Mouse (Mus musculus) midbrain, embryonic 12.5 days (tissue): ENCODE data around the gene Tor3a. TPM values are rescaled to one million over a fixed set of nuclear protein-coding genes. Genes with fewer than 3 reads are reported as not detected.

Source experiments
- ATAC-seq: fragments of 200-750 bp; cut with Nextera tagmentation; 2 replicates; pipeline ENCODE4 v1.8.0; 2017; ENCODE audit warnings: low read depth, moderate TSS enrichment, moderate library complexity; ENCODE audit not compliant: low FRiP score
- H3K27ac ChIP-seq: fragments of 300-500 bp; sonication (generic); replicated peaks from 2 replicates; pipeline ENCODE4 v1.5.1; 2016; ENCODE audit warnings: mild to moderate bottlenecking
- H3K27me3 ChIP-seq: fragments of 300-500 bp; sonication (generic); 2 replicates; pipeline ENCODE4 v1.6.1; 2016; ENCODE audit warnings: mild to moderate bottlenecking
- H3K36me3 ChIP-seq: fragments of 300-500 bp; sonication (generic); 2 replicates; pipeline ENCODE4 v1.6.1; 2016
- H3K4me1 ChIP-seq: fragments of 300-500 bp; sonication (generic); 2 replicates; pipeline ENCODE4 v1.6.1; 2016
- H3K4me2 ChIP-seq: fragments of 300-500 bp; sonication (generic); replicated peaks from 2 replicates; pipeline ENCODE4 v1.6.1; 2016; ENCODE audit warnings: mild to moderate bottlenecking, moderate library complexity
- H3K4me3 ChIP-seq: fragments of 300-500 bp; sonication (generic); 2 replicates; pipeline ENCODE4 v1.5.1; 2016; ENCODE audit warnings: mild to moderate bottlenecking
- H3K9ac ChIP-seq: fragments of 300-500 bp; sonication (generic); replicated peaks from 2 replicates; pipeline ENCODE4 v1.6.1; 2016; ENCODE audit warnings: mild to moderate bottlenecking, moderate library complexity
- H3K9me3 ChIP-seq: fragments of 300-500 bp; sonication (generic); 2 replicates; pipeline ENCODE4 v1.6.1; 2016; ENCODE audit warnings: mild to moderate bottlenecking
- WGBS: fragments of 180-500 bp; shearing (Covaris S2); methylation state at CpG from one replicate; pipeline ENCODE4 v1.1.7; 2016; 5-methylcytosine and 5-hydroxymethylcytosine counted together
- polyA plus RNA-seq: library from polyadenylated mRNA; unstranded; fragments of >200 nt; fragmentation: Nextera tagmentation; extraction: Ambion mirVana; gene quantifications from 2 replicates; pipeline ENCODE4 v1.2.1, GENCODE M21; 2016

The Tor3a gene
- polyA plus RNA-seq, 1 experiment from 2014 or later: 2.9 TPM

DNA sequence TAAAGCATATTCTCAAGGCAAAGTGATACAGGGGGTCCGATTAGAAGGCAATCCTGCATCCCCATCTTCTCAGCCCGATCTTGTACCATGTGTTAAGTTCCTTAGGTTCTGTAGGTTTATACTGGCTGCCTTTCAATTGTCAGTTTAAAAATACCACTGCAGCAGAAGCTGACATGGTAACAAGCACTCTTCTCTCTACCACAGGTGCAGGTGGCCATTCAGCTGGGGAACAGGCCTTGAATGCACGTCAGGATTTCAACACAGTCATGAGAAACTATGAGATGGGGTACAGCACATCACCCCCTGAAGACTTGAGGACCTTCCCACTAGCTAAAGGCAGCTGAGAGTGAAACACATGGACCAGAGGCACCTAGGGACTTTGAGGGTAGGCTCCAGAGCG lies 29.3 kb upstream of the Tor3a start:
- Histone ChIP-seq H3K9me3 (no peaks in the 10 kb centered on the region), H3K9ac (no peak overlapping the region), H3K27ac (no peak overlapping the region), H3K4me2 (no peak overlapping the region), H3K4me1 (no peaks in the 10 kb centered on the region), H3K27me3 (no peaks in the 10 kb centered on the region), H3K36me3 (peaks cover 53% of the 10 kb centered on the region), H3K4me3 (no peak overlapping the region)
- no peak for ATAC-seq
- 89% methylated on average over 4 of the region's 4 CpGs for WGBS

DNA sequence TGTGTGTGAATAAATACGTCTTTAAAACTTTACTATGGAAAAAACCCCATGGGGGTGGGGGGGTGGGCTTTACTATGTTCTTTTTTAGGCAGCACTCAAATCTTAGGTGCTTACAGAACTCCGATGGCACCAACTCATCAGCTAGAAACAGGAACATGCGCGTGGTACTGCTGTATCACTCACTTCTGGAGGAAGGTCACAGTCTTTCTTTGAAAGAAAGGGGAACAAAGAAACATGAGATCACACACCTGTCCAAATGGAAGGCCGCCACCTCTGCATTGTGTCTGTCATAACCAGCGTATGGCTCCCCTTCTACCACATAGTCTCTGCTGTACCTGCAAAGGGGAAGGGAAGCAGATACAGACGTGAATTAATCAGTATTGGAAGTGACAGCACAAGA lies 28.0 kb upstream of the Tor3a start:
- Histone ChIP-seq H3K36me3 (peaks cover 64% of the 10 kb centered on the region), H3K4me1 (no peaks in the 10 kb centered on the region), H3K4me3 (no peak overlapping the region), H3K9ac (no peak overlapping the region), H3K27ac (no peak overlapping the region), H3K9me3 (no peaks in the 10 kb centered on the region), H3K27me3 (no peaks in the 10 kb centered on the region), H3K4me2 (no peak overlapping the region)
- WGBS: 89% methylated on average over 7 of the region's 7 CpGs
- ATAC-seq: no peak

DNA sequence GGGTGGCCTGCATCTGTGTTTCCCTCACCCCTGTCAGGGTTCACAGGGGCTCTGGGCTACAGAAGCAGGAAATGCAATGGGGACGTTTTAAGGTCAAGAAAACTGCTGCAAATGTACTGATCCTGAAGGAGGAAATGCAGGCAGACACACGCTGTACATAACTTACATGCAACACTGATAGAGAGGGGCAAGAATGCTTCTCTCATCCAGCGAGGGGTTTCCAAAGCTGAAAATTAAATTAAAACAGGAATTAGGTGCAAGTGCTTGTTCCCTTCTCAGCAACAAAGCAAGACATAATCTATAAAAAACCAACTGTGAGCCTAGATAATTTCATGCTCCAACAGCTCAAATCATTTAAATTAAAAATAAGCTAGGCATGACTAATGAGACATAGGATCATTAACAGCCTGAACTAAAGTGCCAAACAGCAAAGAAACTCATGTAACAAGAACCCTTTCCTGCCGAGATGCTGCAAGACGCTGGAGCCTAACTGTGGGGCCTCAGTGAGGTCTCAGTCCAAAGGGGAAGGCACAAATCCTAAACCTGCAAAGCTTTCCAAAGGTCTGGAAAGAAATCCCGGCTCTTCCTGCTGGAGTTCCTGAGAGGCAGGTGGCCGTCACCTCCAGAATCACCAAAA lies 12.0 kb upstream of the Tor3a start:
- Histone ChIP-seq H3K4me3 (no peak overlapping the region), H3K27ac (no peak overlapping the region)
- no peak for ATAC-seq

DNA sequence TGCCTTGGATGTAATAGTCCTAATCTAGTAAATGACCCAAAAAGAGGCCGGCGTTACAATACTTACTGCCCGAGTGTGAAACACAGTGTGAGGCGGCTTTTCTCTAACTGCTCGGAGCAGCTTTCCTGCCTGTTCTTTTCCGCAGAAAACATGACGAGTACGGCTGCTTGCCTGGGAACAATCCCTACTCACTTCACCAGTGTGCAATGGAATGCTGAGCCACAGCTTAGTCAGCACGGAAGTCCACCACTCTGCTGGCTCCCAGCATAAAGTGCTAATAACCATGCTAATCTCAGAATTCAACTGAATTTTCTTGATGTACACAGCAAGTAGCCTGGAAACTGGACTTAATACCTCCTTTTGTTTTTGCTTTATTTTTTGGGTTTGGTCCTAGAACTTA lies 5.4 kb upstream of the Tor3a start:
- no peak overlapping the region for H3K4me2 ChIP-seq
- no peak overlapping the region for H3K4me3 ChIP-seq
- H3K9me3 ChIP-seq: no peaks in the 10 kb centered on the region
- peaks cover 5% of the 10 kb centered on the region for H3K27me3 ChIP-seq
- H3K36me3 ChIP-seq: peaks cover 29% of the 10 kb centered on the region
- 77% methylated on average over 9 of the region's 9 CpGs for WGBS
- no peak overlapping the region for H3K27ac ChIP-seq
- no peak for ATAC-seq
- peaks cover 3% of the 10 kb centered on the region for H3K4me1 ChIP-seq
- no peak overlapping the region for H3K9ac ChIP-seq

More for the DNA sequence above, 12.0 kb upstream of the Tor3a start:
- no peak overlapping the region for H3K4me2 ChIP-seq
- no peaks in the 10 kb centered on the region for H3K27me3 ChIP-seq
- WGBS: 75% methylated on average over 7 of the region's 7 CpGs
- H3K9ac ChIP-seq: no peak overlapping the region
- H3K9me3 ChIP-seq: no peaks in the 10 kb centered on the region
- H3K36me3 ChIP-seq: peaks cover 60% of the 10 kb centered on the region
- H3K4me1 ChIP-seq: no peaks in the 10 kb centered on the region

DNA sequence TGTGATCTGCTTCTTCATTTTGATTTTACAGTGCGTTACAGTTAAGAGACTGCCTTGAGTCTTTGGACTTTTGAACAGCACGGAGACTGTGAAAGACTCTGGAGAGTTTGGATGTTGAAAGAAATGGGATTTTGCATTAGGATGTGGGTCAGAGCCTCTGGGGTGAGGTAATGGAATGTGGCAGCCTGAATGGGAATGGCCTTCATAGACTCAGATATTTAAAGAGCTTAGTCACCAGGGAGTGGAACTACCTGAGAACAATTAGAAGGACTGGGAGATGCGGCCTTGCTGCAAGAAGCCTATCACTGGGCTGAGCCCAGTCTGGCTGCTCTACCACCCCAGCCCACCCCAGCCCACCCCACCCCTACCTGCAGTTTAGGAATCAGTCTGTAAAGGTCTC lies 3.1 kb upstream of the Tor3a start:
- no peak overlapping the region for H3K4me2 ChIP-seq
- peaks cover 23% of the 10 kb centered on the region for H3K4me1 ChIP-seq
- peaks cover 15% of the 10 kb centered on the region for H3K36me3 ChIP-seq
- no peak overlapping the region for H3K4me3 ChIP-seq
- no peak overlapping the region for H3K9ac ChIP-seq
- H3K27me3 ChIP-seq: peaks cover 24% of the 10 kb centered on the region
- WGBS: 81% methylated on average over 3 of the region's 3 CpGs
- H3K9me3 ChIP-seq: no peaks in the 10 kb centered on the region
- ATAC-seq: no peak
- H3K27ac ChIP-seq: no peak overlapping the region

DNA sequence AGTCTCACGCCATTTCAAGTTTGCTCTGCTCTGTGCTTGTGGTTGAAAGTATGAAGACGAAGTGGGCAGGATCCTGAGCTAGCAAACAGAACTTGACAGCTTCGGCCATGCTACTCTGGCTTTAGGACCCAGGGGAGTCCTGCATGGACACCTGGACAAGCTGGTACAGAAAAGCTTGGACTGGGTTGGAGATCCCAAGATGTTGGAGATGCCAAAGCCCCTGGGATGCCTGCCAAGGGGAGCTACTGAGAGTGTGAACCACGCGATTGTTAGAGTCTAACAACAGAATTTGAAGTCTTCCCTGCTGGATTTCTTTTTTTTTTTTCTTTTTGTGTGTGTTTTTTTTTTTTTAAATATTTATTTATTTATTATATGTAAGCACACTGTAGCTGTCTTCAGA lies 2.4 kb upstream of the Tor3a start:
- Histone ChIP-seq H3K9ac (no peak overlapping the region), H3K36me3 (peaks cover 15% of the 10 kb centered on the region), H3K9me3 (no peaks in the 10 kb centered on the region), H3K4me2 (no peak overlapping the region), H3K27me3 (peaks cover 24% of the 10 kb centered on the region), H3K27ac (no peak overlapping the region), H3K4me3 (no peak overlapping the region), H3K4me1 (peaks cover 23% of the 10 kb centered on the region)
- no peak for ATAC-seq
- 86% methylated on average over 5 of the region's 5 CpGs for WGBS

DNA sequence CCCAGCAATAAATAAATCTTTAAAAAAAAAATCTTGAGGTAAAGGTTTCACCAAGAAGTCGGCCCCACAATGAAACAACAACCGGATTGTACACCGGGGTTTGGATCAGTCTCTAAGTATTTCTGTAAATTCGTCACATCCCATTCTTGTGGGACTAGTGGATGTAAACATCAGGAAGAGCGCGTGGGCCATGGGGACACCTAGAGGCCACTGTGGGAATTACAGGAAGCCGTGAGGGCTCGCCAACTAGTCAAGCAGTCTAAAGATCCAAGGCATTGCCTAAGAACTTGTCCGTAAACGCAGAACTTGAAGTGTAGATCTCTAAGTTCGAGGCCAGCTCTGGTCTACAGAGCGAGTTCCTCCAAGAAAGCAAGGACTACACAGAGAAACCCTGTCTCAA lies 2.0 kb upstream of the Tor3a start:
- no peak for ATAC-seq
- no peak overlapping the region for H3K4me3 ChIP-seq
- H3K27ac ChIP-seq: no peak overlapping the region
- H3K9ac ChIP-seq: no peak overlapping the region
- peaks cover 11% of the 10 kb centered on the region for H3K36me3 ChIP-seq
- no peaks in the 10 kb centered on the region for H3K9me3 ChIP-seq
- H3K27me3 ChIP-seq: peaks cover 24% of the 10 kb centered on the region
- WGBS: 42% methylated on average over 12 of the region's 12 CpGs
- H3K4me1 ChIP-seq: peaks cover 23% of the 10 kb centered on the region
- H3K4me2 ChIP-seq: no peak overlapping the region

DNA sequence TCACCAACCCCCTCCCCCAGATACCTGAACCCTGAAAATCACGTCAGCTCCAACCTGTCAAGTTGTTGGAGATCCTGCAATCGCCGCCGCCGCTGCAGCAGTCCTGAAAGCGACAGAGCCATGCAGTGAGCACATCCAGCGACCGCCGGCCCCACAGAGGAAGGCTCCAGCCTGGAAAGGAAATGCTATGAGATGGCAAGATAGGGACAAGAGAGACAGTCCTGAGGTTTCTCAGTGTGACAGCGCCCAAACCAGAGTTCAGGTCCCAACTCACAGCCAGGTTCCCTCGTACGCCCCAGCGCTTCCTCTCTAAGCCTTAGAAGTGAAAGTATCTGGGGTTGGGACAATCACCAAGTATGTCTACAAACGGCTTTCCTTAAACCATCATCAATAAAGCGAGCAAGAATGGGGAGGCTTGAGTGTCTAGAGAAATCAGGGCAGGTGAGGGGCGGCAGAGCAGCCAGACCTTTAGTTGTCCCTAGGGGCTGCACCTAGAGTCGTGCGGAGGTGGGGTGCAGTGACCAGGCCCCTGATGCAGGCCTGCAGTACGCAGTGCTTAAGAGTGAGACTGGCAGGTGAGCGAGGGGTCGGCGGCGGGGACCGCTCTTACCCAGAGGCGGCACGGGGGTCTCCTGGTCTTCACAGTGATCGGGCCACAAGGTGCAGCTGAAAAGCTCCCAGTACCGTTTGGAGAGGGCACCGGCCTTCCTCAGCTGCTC lies 521 bp downstream of the Tor3a start:
- H3K4me1 ChIP-seq: peaks cover 26% of the 10 kb centered on the region
- WGBS: 1% methylated on average over 29 of the region's 29 CpGs
- peak overlapping the region; percentile 94 for H3K4me2 ChIP-seq
- H3K9me3 ChIP-seq: no peaks in the 10 kb centered on the region
- ATAC-seq: peak; percentile 55
- H3K27ac ChIP-seq: no peak overlapping the region
- H3K9ac ChIP-seq: peak overlapping the region; percentile 63
- peaks cover 24% of the 10 kb centered on the region for H3K27me3 ChIP-seq
- H3K36me3 ChIP-seq: no peaks in the 10 kb centered on the region
- peak overlapping the region; percentile 56 for H3K4me3 ChIP-seq

DNA sequence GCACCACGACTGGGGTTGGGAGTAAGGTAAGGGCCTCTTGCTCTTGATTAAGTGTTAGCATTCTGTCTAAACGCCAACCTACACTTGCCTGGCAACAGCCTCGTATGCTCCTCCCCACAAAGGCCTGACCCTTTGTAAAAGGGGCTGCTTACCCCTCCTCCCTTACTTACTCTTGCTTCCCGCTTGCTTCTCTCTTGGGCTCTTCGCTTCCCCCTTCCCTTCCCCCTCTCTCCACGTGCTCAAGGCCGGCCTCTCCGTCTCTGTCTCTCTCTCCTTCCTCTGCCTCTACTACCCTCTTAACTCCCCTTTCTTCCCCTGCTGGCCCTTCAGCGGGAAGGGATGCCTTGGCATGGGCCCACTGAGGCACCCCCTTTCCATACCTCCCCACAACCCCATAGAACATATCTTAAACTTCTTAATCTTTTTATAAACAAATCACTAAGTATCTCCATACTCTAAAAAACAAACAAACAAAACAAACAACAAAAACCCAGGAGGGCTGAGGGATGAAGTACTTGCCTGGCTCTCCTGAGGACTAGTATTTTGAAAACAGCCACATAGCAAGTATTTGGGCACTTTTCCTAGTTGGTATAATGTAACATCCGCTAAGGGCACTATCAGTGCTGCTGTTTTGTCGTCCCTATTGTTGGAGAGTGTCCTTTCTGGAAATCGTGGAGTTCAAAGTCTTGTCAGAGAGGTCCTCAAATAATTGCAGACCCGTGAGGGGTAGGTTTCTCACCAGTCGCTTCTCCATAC lies 1.3 kb downstream of the Tor3a start:
- H3K9me3 ChIP-seq: no peaks in the 10 kb centered on the region
- no peak overlapping the region for H3K27ac ChIP-seq
- H3K36me3 ChIP-seq: no peaks in the 10 kb centered on the region
- H3K4me2 ChIP-seq: peak overlapping the region; percentile 94
- ATAC-seq: peak; percentile 38; the same call in 1 of the 2 replicates
- H3K9ac ChIP-seq: 0 out of 2 replicates have a peak overlapping the region, but pooled peaks have one; percentile 63
- 3% methylated on average over 14 of the region's 14 CpGs for WGBS
- H3K27me3 ChIP-seq: peaks cover 24% of the 10 kb centered on the region
- peak overlapping the region; percentile 56 for H3K4me3 ChIP-seq
- H3K4me1 ChIP-seq: peaks cover 26% of the 10 kb centered on the region

DNA sequence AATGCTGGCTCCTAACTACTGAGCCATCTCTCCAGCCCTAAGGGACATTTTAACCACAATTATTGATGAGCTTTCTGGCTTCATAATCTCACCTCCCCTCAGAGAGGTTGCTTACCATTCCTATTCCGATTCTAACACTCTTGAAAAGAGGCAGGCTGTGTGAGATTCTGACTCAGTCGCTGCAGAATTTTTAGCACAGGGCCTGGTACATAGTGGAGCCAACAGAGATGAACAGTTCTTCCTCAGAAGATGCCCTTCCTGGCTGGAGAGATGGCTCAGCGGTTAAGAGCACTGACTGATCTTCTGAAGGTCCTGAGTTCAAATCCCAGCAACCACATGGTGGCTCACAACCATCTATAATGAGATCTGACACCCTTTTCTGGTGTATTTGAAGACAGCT lies 2.2 kb downstream of the Tor3a start:
- Histone ChIP-seq H3K4me1 (peaks cover 26% of the 10 kb centered on the region), H3K4me3 (no peak overlapping the region), H3K27me3 (peaks cover 24% of the 10 kb centered on the region), H3K36me3 (no peaks in the 10 kb centered on the region), H3K9ac (no peak overlapping the region), H3K27ac (no peak overlapping the region), H3K4me2 (no peak overlapping the region), H3K9me3 (no peaks in the 10 kb centered on the region)
- no peak for ATAC-seq
- 92% methylated on average over 3 of the region's 3 CpGs for WGBS

DNA sequence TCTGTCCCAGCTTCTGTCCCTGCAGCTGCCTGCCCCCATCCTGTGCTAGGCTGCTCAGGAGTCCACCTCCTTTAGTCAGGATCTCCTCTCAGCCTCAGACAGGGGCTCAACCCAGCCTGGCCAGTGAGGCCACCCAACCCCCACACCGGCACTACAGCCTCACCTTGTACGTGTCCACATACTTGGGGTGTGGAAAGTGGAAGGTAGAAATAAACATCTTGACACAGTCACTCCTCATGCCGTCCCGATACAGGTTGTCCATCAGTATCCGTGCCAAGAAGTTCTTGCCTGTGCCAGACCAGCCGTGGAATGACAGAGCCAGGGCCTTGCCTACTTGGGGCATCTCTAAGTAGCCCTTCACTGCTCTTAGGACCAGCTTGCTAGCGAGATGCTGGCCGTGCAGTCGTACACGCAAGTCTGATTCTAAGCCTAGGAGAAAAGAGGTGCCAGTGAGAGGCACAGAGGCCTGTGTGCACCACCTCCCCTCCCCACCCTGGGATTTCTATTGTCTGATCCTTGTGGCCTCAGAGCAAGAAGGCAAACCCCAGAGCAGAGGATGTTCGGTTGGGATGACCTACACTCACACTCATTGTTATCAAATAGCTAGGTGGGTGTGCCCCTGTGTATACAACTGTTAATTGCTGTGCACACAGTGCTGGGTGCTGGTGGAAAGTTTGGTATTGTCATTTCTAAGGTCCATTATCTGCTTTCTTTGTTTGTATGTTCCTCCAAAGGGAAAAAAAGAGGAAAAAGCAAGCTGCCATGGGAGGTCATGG lies 4.8 kb downstream of the Tor3a start:
- Histone ChIP-seq H3K27me3 (peaks cover 17% of the 10 kb centered on the region), H3K27ac (no peak overlapping the region), H3K4me3 (no peak overlapping the region), H3K9ac (no peak overlapping the region), H3K9me3 (no peaks in the 10 kb centered on the region), H3K4me2 (no peak overlapping the region), H3K36me3 (no peaks in the 10 kb centered on the region), H3K4me1 (peaks cover 21% of the 10 kb centered on the region)
- 41% methylated on average over 11 of the region's 11 CpGs for WGBS
- ATAC-seq: no peak
